Mouse (Mus musculus) left cerebral cortex, postnatal 14 days (tissue): ENCODE data around the gene Rhob. TPM values are rescaled to one million over a fixed set of nuclear protein-coding genes. Genes with fewer than 3 reads are reported as not detected.

Experiments
- DNase-seq, 2 experiments: peaks; one replicate each; pipeline ENCODE4 v3.0.0; 2021 to 2022; ENCODE audit warnings: low spot score in 2 of 2, mixed read lengths in 1 of 2
- intact Hi-C: fragments of 180-260 bp; cut with DNase I; formaldehyde crosslinking; loops from one replicate; pipeline ENCODE4 v1.15.1; 2025
- long read RNA-seq, 2 experiments: library from polyadenylated mRNA; stranded (forward); transcript quantifications; one replicate each; pipeline ENCODE4 v2.0.0; 2021
- total RNA-seq, 2 experiments: library from RNA; stranded (reverse); gene quantifications; 2 replicates each; pipeline ENCODE4 v1.2.3; 2021

Rhob gene
- 100 to 1,000 TPM; 287 to 352 TPM for total RNA-seq
- long read RNA-seq, experiment 1, transcript Rhob-201 (1 exons, 2,349 nt) = major isoform, 75 of 76 reads
- long read RNA-seq, experiment 1, partial matches to known transcripts = 0 of 76 reads
- long read RNA-seq, experiment 1, other reads (novel, unspliced or antisense) = 1 of 76 reads
- long read RNA-seq, experiment 2, transcript Rhob-201 (1 exons, 2,349 nt) = major isoform, 69 of 70 reads
- long read RNA-seq, experiment 2, partial matches to known transcripts = 0 of 70 reads
- long read RNA-seq, experiment 2, other reads (novel, unspliced or antisense) = 1 of 70 reads

- intact Hi-C loops = loop anchor here (1.0 to 5.0 kb wide), 4 partner anchors 33 to 173 kb away; no protein-coding TSS in a partner anchor
- DNase-seq = peak; percentile 99
Measured at GRCm38 (mm10) chr12:8499871-8500596, at the start of gene Rhob. Gene Rhob, minus strand, starts transcription at chr12:8500009.

- intact Hi-C loops = loop anchor here (5.0 kb wide), 2 partner anchors 45 to 225 kb away; partner anchors contain the start of gene Rhob
- DNase-seq = peak; percentile 76
Measured at GRCm38 (mm10) chr12:8547357-8547756, 47.5 kb upstream of the Rhob start.

- DNase-seq = no peak
- intact Hi-C loops = loop anchor here (5.0 kb wide), 2 partner anchors 44 to 224 kb away; partner anchors contain the start of gene Rhob
Measured at GRCm38 (mm10) chr12:8546801-8547200, 47.0 kb upstream of the Rhob start.

GRCm38 (mm10) chr12:8545066-8545610, 45.3 kb upstream of the Rhob start:
- intact Hi-C loops = loop anchor here (5.0 kb wide), 2 partner anchors 43 to 223 kb away; partner anchors contain the start of gene Rhob
- peak; percentile 58 to 63 for DNase-seq

- intact Hi-C loops = no loop called here
- DNase-seq = no peak
Measured at GRCm38 (mm10) chr12:8542371-8542770, 42.6 kb upstream of the Rhob start.

- DNase-seq = no peak
- intact Hi-C loops = no loop called here
Measured at GRCm38 (mm10) chr12:8539471-8539870, 39.7 kb upstream of the Rhob start.

GRCm38 (mm10) chr12:8537291-8537690, 37.5 kb upstream of the Rhob start:
- DNase-seq = no peak
- intact Hi-C loops = no loop called here

GRCm38 (mm10) chr12:8536221-8536965, 36.6 kb upstream of the Rhob start:
- intact Hi-C loops = no loop called here
- no peak for DNase-seq

- no peak for DNase-seq
- intact Hi-C loops = no loop called here
Measured at GRCm38 (mm10) chr12:8535596-8535995, 35.8 kb upstream of the Rhob start.

GRCm38 (mm10) chr12:8534915-8535314, 35.1 kb upstream of the Rhob start:
- no peak for DNase-seq
- intact Hi-C loops = no loop called here

GRCm38 (mm10) chr12:8527770-8528169, 28.0 kb upstream of the Rhob start:
- no peak for DNase-seq
- intact Hi-C loops = no loop called here

- intact Hi-C loops = no loop called here
- no peak for DNase-seq
Measured at GRCm38 (mm10) chr12:8527175-8527574, 27.4 kb upstream of the Rhob start.

GRCm38 (mm10) chr12:8524062-8524461, 24.3 kb upstream of the Rhob start:
- intact Hi-C loops = no loop called here
- DNase-seq = no peak

GRCm38 (mm10) chr12:8522711-8523110, 22.9 kb upstream of the Rhob start:
- no peak for DNase-seq
- intact Hi-C loops = no loop called here

GRCm38 (mm10) chr12:8521375-8522047, 21.7 kb upstream of the Rhob start:
- intact Hi-C loops = no loop called here
- DNase-seq = peak; percentile 50 to 61

GRCm38 (mm10) chr12:8519431-8520160, 19.8 kb upstream of the Rhob start:
- DNase-seq = peak; percentile 15 to 37

GRCm38 (mm10) chr12:8511037-8511882, 11.5 kb upstream of the Rhob start:
- no peak for DNase-seq
- intact Hi-C loops = loop anchor here (10.0 kb wide), 1 partner anchor 456 kb away; no protein-coding TSS in a partner anchor

More at GRCm38 (mm10) chr12:8519431-8520160, 19.8 kb upstream of the Rhob start:
- intact Hi-C loops = loop anchor here (10.0 kb wide), 1 partner anchor 465 kb away; no protein-coding TSS in a partner anchor
